Mouse (Mus musculus) lung, embryonic 15.5 days (tissue): ENCODE results near the gene Pno1. TPM values are rescaled to one million over a fixed set of nuclear protein-coding genes. Genes with fewer than 3 reads are reported as not detected.
A peak's percentile ranks its signal among the peaks of the same experiment; 100 is the strongest.

Experiments used
- ATAC-seq: fragments of 200-750 bp; cut with Nextera tagmentation; 2 replicates; pipeline ENCODE4 v1.8.0; 2017; ENCODE audit warnings: moderate number of reproducible peaks, borderline replicate concordance; ENCODE audit not compliant: low FRiP score, low TSS enrichment; ENCODE audit errors: extremely low read depth
- H3K27ac ChIP-seq: fragments of 300-500 bp; sonication (generic); 2 replicates; pipeline ENCODE4 v1.5.1; 2015; ENCODE audit warnings: moderate library complexity, mild to moderate bottlenecking, inconsistent platforms
- H3K27me3 ChIP-seq: fragments of 300-500 bp; sonication (generic); 2 replicates; pipeline ENCODE4 v1.6.1; 2015; ENCODE audit warnings: inconsistent platforms
- H3K36me3 ChIP-seq: fragments of 300-500 bp; sonication (generic); 2 replicates; pipeline ENCODE4 v1.6.1; 2015; ENCODE audit warnings: inconsistent platforms
- H3K4me1 ChIP-seq: fragments of 300-500 bp; sonication (generic); 2 replicates; pipeline ENCODE4 v1.6.1; 2015; ENCODE audit warnings: inconsistent platforms
- H3K4me2 ChIP-seq: fragments of 300-500 bp; sonication (generic); 2 replicates; pipeline ENCODE4 v1.6.1; 2015; ENCODE audit warnings: inconsistent platforms, mild to moderate bottlenecking, moderate library complexity
- H3K4me3 ChIP-seq: fragments of 300-500 bp; sonication (generic); 2 replicates; pipeline ENCODE4 v1.5.1; 2015; ENCODE audit warnings: mild to moderate bottlenecking, inconsistent platforms
- H3K9ac ChIP-seq: fragments of 300-500 bp; sonication (generic); 2 replicates; pipeline ENCODE4 v1.6.1; 2015; ENCODE audit warnings: inconsistent platforms
- H3K9me3 ChIP-seq: fragments of 300-500 bp; sonication (generic); 2 replicates; pipeline ENCODE4 v1.6.1; 2016; ENCODE audit warnings: inconsistent platforms
- WGBS: fragments of 180-500 bp; shearing (Covaris S2); methylation state at CpG from one replicate; pipeline ENCODE4 v1.1.7; 2015; 5-methylcytosine and 5-hydroxymethylcytosine counted together
- polyA plus RNA-seq: library from polyadenylated mRNA; unstranded; fragments of >200 nt; fragmentation: Nextera tagmentation; extraction: Ambion mirVana; gene quantifications from 2 replicates; pipeline ENCODE4 v1.2.1, GENCODE M21; 2015

The Pno1 gene
- polyA plus RNA-seq, 1 experiment from 2014 or later: 65.6 TPM

- no peak overlapping the region for H3K9ac ChIP-seq
- no peak for ATAC-seq
- peaks cover 29% of the 10 kb centered on the region for H3K4me1 ChIP-seq
- no peak overlapping the region for H3K27ac ChIP-seq
- no peak overlapping the region for H3K4me2 ChIP-seq
- H3K36me3 ChIP-seq: peaks cover 6% of the 10 kb centered on the region; the same call in 1 of the 2 replicates
- 86% methylated on average over 4 of the region's 4 CpGs for WGBS
- no peaks in the 10 kb centered on the region for H3K27me3 ChIP-seq
- peaks cover 3% of the 10 kb centered on the region; the same call in 1 of the 2 replicates for H3K9me3 ChIP-seq
- H3K4me3 ChIP-seq: no peak overlapping the region
These were observed 39.1 kb downstream of the Pno1 start for GRCm38 (mm10) chr11:17172300-17172699.

- Histone ChIP-seq H3K36me3 (peaks cover 6% of the 10 kb centered on the region; the same call in 1 of the 2 replicates), H3K4me2 (peak overlapping the region; percentile 8; the same call in 1 of the 2 replicates), H3K9ac (no peak overlapping the region), H3K9me3 (peaks cover 3% of the 10 kb centered on the region; the same call in 1 of the 2 replicates), H3K4me3 (no peak overlapping the region), H3K27ac (peak overlapping the region; percentile 53), H3K4me1 (peaks cover 35% of the 10 kb centered on the region), H3K27me3 (no peaks in the 10 kb centered on the region)
- WGBS: 75% methylated on average over 1 of the region's 1 CpGs
- ATAC-seq: peak; percentile 64; the same call in 1 of the 2 replicates
These were observed 40.2 kb downstream of the Pno1 start for GRCm38 (mm10) chr11:17170938-17171729.

GRCm38 (mm10) chr11:17169262-17169661 is 42.1 kb downstream of the Pno1 start:
- Histone ChIP-seq H3K27ac (no peak overlapping the region), H3K27me3 (no peaks in the 10 kb centered on the region), H3K4me1 (peaks cover 39% of the 10 kb centered on the region), H3K4me3 (no peak overlapping the region), H3K9ac (no peak overlapping the region), H3K4me2 (no peak overlapping the region), H3K9me3 (peaks cover 3% of the 10 kb centered on the region; the same call in 1 of the 2 replicates), H3K36me3 (peaks cover 6% of the 10 kb centered on the region; the same call in 1 of the 2 replicates)
- ATAC-seq: no peak
- 51% methylated on average over 2 of the region's 2 CpGs for WGBS

- WGBS: 92% methylated on average over 7 of the region's 7 CpGs
- Histone ChIP-seq H3K36me3 (no peaks in the 10 kb centered on the region), H3K4me3 (no peak overlapping the region), H3K27me3 (no peaks in the 10 kb centered on the region), H3K27ac (no peak overlapping the region), H3K9ac (no peak overlapping the region), H3K9me3 (no peaks in the 10 kb centered on the region), H3K4me2 (no peak overlapping the region), H3K4me1 (peaks cover 42% of the 10 kb centered on the region)
- ATAC-seq: no peak
These were observed 44.7 kb downstream of the Pno1 start for GRCm38 (mm10) chr11:17166627-17167026.

- H3K36me3 ChIP-seq: no peaks in the 10 kb centered on the region
- H3K9me3 ChIP-seq: no peaks in the 10 kb centered on the region
- 79% methylated on average over 1 of the region's 1 CpGs for WGBS
- no peak for ATAC-seq
- peaks cover 36% of the 10 kb centered on the region for H3K4me1 ChIP-seq
- no peak overlapping the region for H3K9ac ChIP-seq
- no peak overlapping the region for H3K4me2 ChIP-seq
- no peak overlapping the region for H3K27ac ChIP-seq
- H3K27me3 ChIP-seq: no peaks in the 10 kb centered on the region
- no peak overlapping the region for H3K4me3 ChIP-seq
These were observed 47.4 kb downstream of the Pno1 start for GRCm38 (mm10) chr11:17163956-17164355.

GRCm38 (mm10) chr11:17160242-17160641 is 51.1 kb downstream of the Pno1 start:
- peak overlapping the region; percentile 96 for H3K4me3 ChIP-seq
- under 1% methylated on average over 12 of the region's 12 CpGs for WGBS

DNA sequence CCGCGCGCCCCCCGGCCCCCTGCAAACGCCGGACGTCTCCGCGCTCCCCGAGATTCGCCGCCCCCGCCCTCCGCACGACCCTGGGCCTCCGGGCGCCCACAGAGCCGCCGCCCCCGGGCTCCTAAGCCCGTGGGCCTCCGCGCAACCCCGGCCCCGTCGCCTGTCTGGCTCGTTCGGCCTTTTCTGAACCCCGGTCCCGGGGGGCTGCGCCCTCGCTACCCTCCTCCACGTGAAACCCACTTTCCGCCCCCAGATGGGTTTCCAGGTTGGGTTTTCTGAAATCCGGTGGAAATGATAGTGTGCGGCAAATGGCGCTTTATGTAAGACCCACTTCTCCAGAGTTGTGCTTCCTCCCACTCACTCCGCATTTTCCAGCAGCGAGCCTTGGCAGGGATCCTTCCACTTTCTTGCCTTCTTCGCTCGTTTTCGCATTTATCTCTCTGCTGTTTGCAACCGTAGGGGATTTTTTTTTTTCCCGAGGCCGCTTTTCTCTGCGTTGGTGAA is 51.6 kb downstream of the Pno1 start:
- under 1% methylated on average over 45 of the region's 46 CpGs for WGBS

More at GRCm38 (mm10) chr11:17160242-17160641, 51.1 kb downstream of the Pno1 start:
- peak overlapping the region; percentile 86 for H3K4me2 ChIP-seq
- peak overlapping the region; percentile 90 for H3K9ac ChIP-seq
- peaks cover 26% of the 10 kb centered on the region for H3K4me1 ChIP-seq
- H3K36me3 ChIP-seq: no peaks in the 10 kb centered on the region
- H3K27me3 ChIP-seq: no peaks in the 10 kb centered on the region
- ATAC-seq: no peak
- peak overlapping the region; percentile 97 for H3K27ac ChIP-seq
- no peaks in the 10 kb centered on the region for H3K9me3 ChIP-seq

GRCm38 (mm10) chr11:17158858-17159737 is 52.3 kb downstream of the Pno1 start, which contains the start of gene Ppp3r1:
Gene Ppp3r1 (plus strand): TSS chr11:17159263.
- Histone ChIP-seq H3K4me3 (peak within 1 kb of the TSS; percentile 96), H3K9me3 (no peaks in the 10 kb centered on the region), H3K27ac (peak within 1 kb of the TSS; percentile 97), H3K27me3 (no peaks in the 10 kb centered on the region), H3K4me1 (peaks cover 26% of the 10 kb centered on the region), H3K4me2 (peak within 1 kb of the TSS; percentile 86), H3K9ac (peak within 1 kb of the TSS; percentile 90), H3K36me3 (no peaks in the 10 kb centered on the region)
- peak; percentile 99 for ATAC-seq
- under 1% methylated on average over 56 of the region's 89 CpGs for WGBS

More for the DNA sequence above, 51.6 kb downstream of the Pno1 start:
- Histone ChIP-seq H3K9ac (peak overlapping the region; percentile 90), H3K9me3 (no peaks in the 10 kb centered on the region), H3K27ac (peak overlapping the region; percentile 97), H3K4me1 (peaks cover 26% of the 10 kb centered on the region), H3K4me2 (peak overlapping the region; percentile 86), H3K27me3 (no peaks in the 10 kb centered on the region), H3K36me3 (no peaks in the 10 kb centered on the region), H3K4me3 (peak overlapping the region; percentile 96)
- peak; percentile 53; the same call in 1 of the 2 replicates for ATAC-seq

Other genes starting within 250 kb of the Pno1 start
- 34.1 and 35.4 TPM in 2 replicates for gene Cnrip1, start 160.0 kb downstream of the Pno1 start, polyA plus RNA-seq
- 3.8 and 4.2 TPM in 2 replicates for gene Plek, start 159.2 kb downstream of the Pno1 start, polyA plus RNA-seq
- gene Ppp3r1, start 52.3 kb downstream of the Pno1 start, polyA plus RNA-seq: 90.3 and 92.6 TPM in 2 replicates
- gene Wdr92, start 29.5 kb downstream of the Pno1 start, polyA plus RNA-seq: 26.0 and 27.5 TPM in 2 replicates
- gene C1d, start 46.0 kb upstream of the Pno1 start, polyA plus RNA-seq: 92.0 and 94.9 TPM in 2 replicates